In genomic region chr5:116006324-116007099, GRCm38 (mm10) we compare ENCODE assay signal across 10 mouse cellular contexts. TPM values are rescaled to one million over a fixed set of nuclear protein-coding genes. Genes with fewer than 3 reads are reported as not detected.
DNase-seq lines count a peak whose midpoint lies in the region; ATAC-seq and TF ChIP-seq lines count a peak whose summit lies in the region.
"Had no signal": no experiment of that assay in that cellular context is flagged by ENCODE, and none has a peak within 500 bp of the region (broad histone marks: within the 10 kb centered on the region; RNA-seq: fewer than 3 reads in every experiment).

No protein-coding gene starts in this region.

- no peak overlapping the region for H3K27ac ChIP-seq in layer of hippocampus, adult 2 months
- H3K27ac ChIP-seq in MEL (ENCODE audit: control insufficient read depth, low read depth, low read length): no peak overlapping the region
- H3K27ac ChIP-seq in kidney, postnatal 0 days: peak overlapping the region; percentile 66
- H3K27ac ChIP-seq: embryonic facial prominence, embryonic 13.5 days had no signal

- no peaks in the 10 kb centered on the region for H3K9me3 ChIP-seq in MEL (replicated peaks; ENCODE audit: insufficient read depth, low read length)
- H3K9me3 ChIP-seq in kidney, postnatal 0 days (replicated peaks; ENCODE audit: low read length): no peaks in the 10 kb centered on the region
- H3K9me3 ChIP-seq: embryonic facial prominence, embryonic 13.5 days had no signal

- no peak overlapping the region for H3K9ac ChIP-seq in MEL (ENCODE audit: control insufficient read depth, low read depth, low read length, poor library complexity, severe bottlenecking)
- no peak overlapping the region for H3K9ac ChIP-seq in kidney, postnatal 0 days (ENCODE audit: low read depth, low read length)
- H3K9ac ChIP-seq: embryonic facial prominence, embryonic 13.5 days had no signal

- peak; percentile 63 for TF ChIP-seq CTCF in layer of hippocampus, adult 2 months (conservative IDR thresholded peaks at IDR 0.05)
- peak; percentile 23 to 50 (median 36); a peak in 5 of 6 replicates for TF ChIP-seq CTCF in MEL (IDR thresholded peaks at IDR 0.05 in 2 of 3, conservative IDR thresholded peaks at IDR 0.05 in 1 of 3; ENCODE audit: control insufficient read depth in 1 of 3, insufficient read depth in 1 of 3, low read depth in 2 of 3, low read length in 3 of 3, poor library complexity in 1 of 3, severe bottlenecking in 1 of 3)
- no peak for TF ChIP-seq CTCF in kidney, postnatal 0 days (IDR thresholded peaks at IDR 0.05; ENCODE audit: low read depth)

- no peak overlapping the region for H3K4me3 ChIP-seq in layer of hippocampus, adult 2 months
- no peak overlapping the region for H3K4me3 ChIP-seq in MEL (ENCODE audit: control insufficient read depth in 1 of 2, insufficient read depth in 1 of 2, low read depth in 2 of 2, low read length in 2 of 2)
- no peak overlapping the region for H3K4me3 ChIP-seq in kidney, postnatal 0 days (replicated peaks; ENCODE audit: low read depth, low read length)
- H3K4me3 ChIP-seq: embryonic facial prominence, embryonic 13.5 days had no signal

- no peak for ATAC-seq in kidney, postnatal 0 days (replicated peaks; ENCODE audit: low FRiP score, low read depth)
- no peak for ATAC-seq in erythroblast, adult 5-6 weeks (replicated peaks; ENCODE audit: low FRiP score, poor library complexity, severe bottlenecking)

- WGBS in kidney, postnatal 0 days: 65% methylated on average over 22 of the region's 22 CpGs

- H3K79me2 ChIP-seq in MEL (ENCODE audit: control insufficient read depth, insufficient read depth, low read length, poor library complexity): no peaks in the 10 kb centered on the region

- no peak overlapping the region for H3K4me2 ChIP-seq in kidney, postnatal 0 days (ENCODE audit: low read length)
- H3K4me2 ChIP-seq: embryonic facial prominence, embryonic 13.5 days; liver, embryonic 11.5 days had no signal

- peaks cover 3 to 15% of the 10 kb centered on the region in 2 experiments; a peak in 3 of 4 replicates for H3K4me1 ChIP-seq in MEL (ENCODE audit: control insufficient read depth in 1 of 2, insufficient read depth in 2 of 2, low read length in 2 of 2)
- H3K4me1 ChIP-seq in kidney, postnatal 0 days (replicated peaks; ENCODE audit: insufficient read depth, low read length): peaks cover 11% of the 10 kb centered on the region; the same call in 1 of the 2 replicates

- DNase-seq in adrenal gland, postnatal 25 days: peak; percentile 41
- no peak for DNase-seq in adrenal gland, adult 8-10 months
- DNase-seq in layer of hippocampus, adult 2 months (ENCODE audit: low spot score in 2 of 2): peak in 1 of 2 experiments; percentile 26
- no peak for DNase-seq in layer of hippocampus, adult 18-20 months (ENCODE audit: low spot score in 2 of 2)
- peak; percentile 65 for DNase-seq in MEL (ENCODE audit: low read depth, low spot score)
- no peak for DNase-seq in kidney, postnatal 0 days (ENCODE audit: low spot score)
- no peak for DNase-seq in spleen, adult 18-20 months

- TF ChIP-seq EP300 in MEL (IDR thresholded peaks at IDR 0.05; ENCODE audit: low read depth in 1 of 2, low read length in 2 of 2): no peak

- peaks cover 0 to 4% of the 10 kb centered on the region in 2 experiments; a peak in 3 of 4 replicates for H3K36me3 ChIP-seq in MEL (ENCODE audit: control insufficient read depth in 1 of 2, insufficient read depth in 2 of 2, low read length in 2 of 2)
- no peaks in the 10 kb centered on the region for H3K36me3 ChIP-seq in kidney, postnatal 0 days (ENCODE audit: insufficient read depth, low read length)
- H3K36me3 ChIP-seq: embryonic facial prominence, embryonic 13.5 days had no signal

- TF ChIP-seq POLR2A in MEL (IDR thresholded peaks at IDR 0.05; ENCODE audit: control insufficient read depth in 1 of 2, insufficient read depth in 1 of 2, low read depth in 1 of 2, low read length in 2 of 2, poor library complexity in 1 of 2): no peak

- TF ChIP-seq RAD21 in MEL (IDR thresholded peaks at IDR 0.05; ENCODE audit: low read depth, low read length): peak; percentile 6; the same call in 1 of the 2 replicates

- H3K27me3 ChIP-seq in MEL (ENCODE audit: control insufficient read depth in 1 of 2, insufficient read depth in 2 of 2, low read length in 2 of 2): no peaks in the 10 kb centered on the region
- H3K27me3 ChIP-seq in kidney, postnatal 0 days (ENCODE audit: insufficient read depth, low read length): no peaks in the 10 kb centered on the region
- H3K27me3 ChIP-seq: embryonic facial prominence, embryonic 13.5 days had no signal

TF ChIP-seq in MEL, 35 proteins besides CTCF, POLR2A, EP300 and RAD21:
- TF ChIP-seq SMC3 (IDR thresholded peaks at IDR 0.05; ENCODE audit: low read depth, low read length): peak; percentile 45
- TF ChIP-seq ETS1 (IDR thresholded peaks at IDR 0.05; ENCODE audit: low read depth, low read length): no peak
- TF ChIP-seq MYC (IDR thresholded peaks at IDR 0.05; ENCODE audit: low read depth, low read length): no peak
- TF ChIP-seq HCFC1 (IDR thresholded peaks at IDR 0.05; ENCODE audit: low read depth, low read length): no peak
- TF ChIP-seq USF2 (IDR thresholded peaks at IDR 0.05; ENCODE audit: borderline replicate concordance in 1 of 2, insufficient read depth in 1 of 2, low read depth in 1 of 2, low read length in 2 of 2): no peak
- TF ChIP-seq MEF2A (IDR thresholded peaks at IDR 0.05; ENCODE audit: extremely low read depth, insufficient replicate concordance, low read depth, low read length, poor library complexity, severe bottlenecking): no peak
- TF ChIP-seq ZNF384 (IDR thresholded peaks at IDR 0.05; ENCODE audit: low read depth, low read length): peak; percentile 72; the same call in 1 of the 2 replicates

RNA-seq across cellular contexts. Expression of gene Prkab1, which starts 17.8 kb away (rescaled TPM):
- 84.9 and 101 TPM in 2 replicates for total RNA-seq in adrenal gland, postnatal 25 days (2021)
- total RNA-seq in adrenal gland, adult 8-10 months (2022): 100 to 1,000 TPM in 1 of 4 experiments, 10 to 100 TPM in 3; 56.6 to 107 (median 62.1) TPM
- total RNA-seq in layer of hippocampus, adult 2 months (2021): 10 to 100 TPM; 19.4 to 19.7 TPM
- 10 to 100 TPM; 18.1 to 20.3 TPM for total RNA-seq in layer of hippocampus, adult 18-20 months (2021)
- 80.4 and 109 TPM in 2 replicates for total RNA-seq in MEL (2012; rRNA removed)
- polyA plus RNA-seq in MEL (2012; ENCODE audit: insufficient read depth in 1 of 2, insufficient read length in 2 of 2, low read depth in 1 of 2, low replicate concordance in 2 of 2, missing spikeins in 1 of 2): 100 to 1,000 TPM in 1 of 2 experiments, not detected in 1; 175 TPM
- polyA plus RNA-seq in kidney, postnatal 0 days (2015; fragmentation: Nextera tagmentation; extraction: Ambion mirVana): 79.0 and 83.3 TPM in 2 replicates
- total RNA-seq in erythroblast, adult 5-6 weeks (2015; ENCODE audit: low replicate concordance): 71.5 and 102 TPM in 2 replicates
- total RNA-seq in erythroblast, adult 5-6 weeks (2017; ENCODE audit: low replicate concordance): 50.3 and 72.4 TPM in 2 replicates

Comparison
In these comparisons a context has a peak if more than half of its experiments do, and no peak if none do; other contexts are left out.
1. DNase-seq: peak in adrenal gland, postnatal 25 days (single experiment) and MEL (single experiment); none in adrenal gland, adult 8-10 months (single experiment), layer of hippocampus, adult 18-20 months (0 of 2), kidney, postnatal 0 days (single experiment) and spleen, adult 18-20 months (0 of 2).